Mouse (Mus musculus): ENCODE measurements around the gene 4930595D18Rik.

GRCm38 (mm10) chr12:111233798-111234197 is 49.5 kb upstream of the 4930595D18Rik start:
- no peak for TF ChIP-seq CTCF (IDR thresholded peaks at IDR 0.05; ENCODE audit: low read depth, low read length)
- TF ChIP-seq TAL1 (conservative IDR thresholded peaks at IDR 0.05; ENCODE audit: low read depth, low read length), result no peak
- TF ChIP-seq GATA1 (IDR thresholded peaks at IDR 0.05; ENCODE audit: borderline replicate concordance, low read length), result no peak
